In genomic region chr2:130036846-130037245, GRCm38 (mm10) we compare ENCODE assay signal across 17 mouse cellular contexts. TPM values are rescaled to one million over a fixed set of nuclear protein-coding genes. Genes with fewer than 3 reads are reported as not detected.
"Had no signal": no experiment of that assay in that cellular context is flagged by ENCODE, and none has a peak within 500 bp of the region (broad histone marks: within the 10 kb centered on the region; RNA-seq: fewer than 3 reads in every experiment).

No protein-coding gene starts in this region.

- H3K4me2 ChIP-seq: liver, embryonic 11.5 days; liver, embryonic 15.5 days; midbrain, embryonic 11.5 days; neural tube, embryonic 15.5 days had no signal

- H3K4me1 ChIP-seq: limb, embryonic 10.5 days; liver, embryonic 15.5 days; neural tube, embryonic 15.5 days had no signal

- H3K4me3 ChIP-seq: limb, embryonic 10.5 days; liver, embryonic 15.5 days; myocyte; neural tube, embryonic 15.5 days had no signal

- H3K27me3 ChIP-seq: liver, embryonic 15.5 days; neural tube, embryonic 15.5 days had no signal

- DNase-seq: kidney, adult 8-10 months; kidney, postnatal 25 days; lung, adult 2 months; lung, postnatal 36 days; right cerebral cortex, adult 18-20 months; right cerebral cortex, postnatal 25 days; thymus, postnatal 4 days had no signal

- H3K9ac ChIP-seq: liver, embryonic 15.5 days; neural tube, embryonic 15.5 days had no signal

- H3K9me3 ChIP-seq: limb, embryonic 10.5 days; liver, embryonic 15.5 days; neural tube, embryonic 15.5 days had no signal

- ATAC-seq: lung, postnatal 0 days had no signal

- H3K27ac ChIP-seq: limb, embryonic 10.5 days; liver, embryonic 15.5 days; neural tube, embryonic 15.5 days; stomach, postnatal 0 days had no signal

- H3K36me3 ChIP-seq: limb, embryonic 10.5 days; liver, embryonic 15.5 days; neural tube, embryonic 15.5 days had no signal

RNA-seq across cellular contexts. Expression of gene Tgm3, which starts 24.7 kb away (rescaled TPM):
- polyA plus RNA-seq: kidney, embryonic 16.5 days; liver, embryonic 11.5 days; liver, embryonic 15.5 days; lung, postnatal 0 days; midbrain, embryonic 11.5 days; myocyte; neural tube, embryonic 11.5 days; neural tube, embryonic 15.5 days had no signal
